ENCODE assay signal across 7 mouse cellular contexts in genomic region chr11:89298285-89299010, GRCm38 (mm10). TPM values are rescaled to one million over a fixed set of nuclear protein-coding genes. Genes with fewer than 3 reads are reported as not detected.
DNase-seq lines count a peak whose midpoint lies in the region; ATAC-seq and TF ChIP-seq lines count a peak whose summit lies in the region.

No protein-coding gene starts in this region.

- peak overlapping the region; percentile 84 for H3K4me2 ChIP-seq in lung, embryonic 14.5 days
- peak overlapping the region; percentile 93 for H3K4me2 ChIP-seq in intestine, embryonic 14.5 days (ENCODE audit: low read length)
- H3K4me2 ChIP-seq in liver, embryonic 16.5 days (ENCODE audit: low read depth, low read length) = peak overlapping the region; percentile 41

- no peaks in the 10 kb centered on the region for H3K36me3 ChIP-seq in lung, embryonic 14.5 days (ENCODE audit: insufficient read depth)
- no peaks in the 10 kb centered on the region for H3K36me3 ChIP-seq in forebrain, embryonic 10.5 days (replicated peaks)
- no peaks in the 10 kb centered on the region for H3K36me3 ChIP-seq in intestine, embryonic 14.5 days (ENCODE audit: control insufficient read depth, insufficient read depth, low read length)
- H3K36me3 ChIP-seq in liver, embryonic 16.5 days (ENCODE audit: control insufficient read depth, insufficient read depth) = no peaks in the 10 kb centered on the region
- no peaks in the 10 kb centered on the region for H3K36me3 ChIP-seq in small intestine, adult 2 months (ENCODE audit: control insufficient read depth, insufficient read depth, low read length)

- H3K9ac ChIP-seq in lung, embryonic 14.5 days = peak overlapping the region; percentile 51
- H3K9ac ChIP-seq in intestine, embryonic 14.5 days (ENCODE audit: low read length) = peak overlapping the region; percentile 20
- H3K9ac ChIP-seq in liver, embryonic 16.5 days (ENCODE audit: low read depth, low read length) = no peak overlapping the region

- peak; percentile 80 for ATAC-seq in lung, embryonic 14.5 days (ENCODE audit: insufficient read depth)
- peak; percentile 61 for ATAC-seq in intestine, embryonic 14.5 days (replicated peaks; ENCODE audit: low FRiP score, low TSS enrichment, low read depth)
- ATAC-seq in liver, embryonic 16.5 days (ENCODE audit: low read depth) = no peak

- H3K4me3 ChIP-seq in lung, embryonic 14.5 days (ENCODE audit: low read depth, low read length) = peak overlapping the region; percentile 57
- peak overlapping the region; percentile 84 for H3K4me3 ChIP-seq in forebrain, embryonic 10.5 days
- H3K4me3 ChIP-seq in intestine, embryonic 14.5 days (ENCODE audit: low read depth, low read length) = peak overlapping the region; percentile 40
- H3K4me3 ChIP-seq in liver, embryonic 16.5 days (ENCODE audit: low read depth, low read length) = peak overlapping the region; percentile 26; the same call in 1 of the 2 replicates
- peak overlapping the region; percentile 14 for H3K4me3 ChIP-seq in small intestine, adult 2 months (ENCODE audit: low read depth, low read length)

- H3K4me1 ChIP-seq in lung, embryonic 14.5 days (ENCODE audit: insufficient read depth) = peaks cover 12% of the 10 kb centered on the region
- H3K4me1 ChIP-seq in forebrain, embryonic 10.5 days = peaks cover 54% of the 10 kb centered on the region
- peaks cover 19% of the 10 kb centered on the region for H3K4me1 ChIP-seq in intestine, embryonic 14.5 days (replicated peaks; ENCODE audit: control insufficient read depth, insufficient read depth, low read length)
- H3K4me1 ChIP-seq in liver, embryonic 16.5 days (ENCODE audit: control insufficient read depth, low read depth, low read length) = no peaks in the 10 kb centered on the region; the same call in 1 of the 2 replicates
- H3K4me1 ChIP-seq in small intestine, adult 2 months (ENCODE audit: control insufficient read depth, insufficient read depth, insufficient read length, low read length) = peaks cover 7% of the 10 kb centered on the region

- H3K27ac ChIP-seq in lung, embryonic 14.5 days (ENCODE audit: low read depth) = peak overlapping the region; percentile 67; the same call in 1 of the 2 replicates
- H3K27ac ChIP-seq in forebrain, embryonic 10.5 days = peak overlapping the region; percentile 95
- peak overlapping the region; percentile 54 for H3K27ac ChIP-seq in intestine, embryonic 14.5 days (ENCODE audit: low read depth)
- H3K27ac ChIP-seq in liver, embryonic 16.5 days (ENCODE audit: low read length) = no peak overlapping the region
- no peak overlapping the region for H3K27ac ChIP-seq in small intestine, adult 2 months (ENCODE audit: insufficient read depth, low read depth, low read length)

- TF ChIP-seq POLR2A in small intestine, adult 2 months (IDR thresholded peaks at IDR 0.05; ENCODE audit: low read depth, low read length) = no peak

- no peaks in the 10 kb centered on the region for H3K9me3 ChIP-seq in lung, embryonic 14.5 days (ENCODE audit: low read depth, low read length)
- H3K9me3 ChIP-seq in forebrain, embryonic 10.5 days = no peaks in the 10 kb centered on the region
- no peaks in the 10 kb centered on the region for H3K9me3 ChIP-seq in intestine, embryonic 14.5 days (ENCODE audit: control insufficient read depth, low read length)
- H3K9me3 ChIP-seq in liver, embryonic 16.5 days (replicated peaks; ENCODE audit: control insufficient read depth, low read length) = no peaks in the 10 kb centered on the region

- WGBS in lung, embryonic 14.5 days = under 1% methylated on average over 42 of the region's 51 CpGs
- under 1% methylated on average over 48 of the region's 51 CpGs for WGBS in forebrain, embryonic 10.5 days
- WGBS in intestine, embryonic 14.5 days = under 1% methylated on average over 51 of the region's 51 CpGs
- 1% methylated on average over 44 of the region's 51 CpGs for WGBS in liver, embryonic 16.5 days (ENCODE audit: insufficient replicate concordance)
- WGBS in small intestine, adult 2 months = 3% methylated on average over 51 of the region's 51 CpGs

- H3K27me3 ChIP-seq in lung, embryonic 14.5 days (ENCODE audit: insufficient read depth, low read length) = peaks cover 27% of the 10 kb centered on the region
- H3K27me3 ChIP-seq in forebrain, embryonic 10.5 days (ENCODE audit: poor library complexity, severe bottlenecking) = peaks cover 64% of the 10 kb centered on the region
- H3K27me3 ChIP-seq in intestine, embryonic 14.5 days (replicated peaks; ENCODE audit: control insufficient read depth, insufficient read depth, low read length) = peaks cover 20% of the 10 kb centered on the region
- peaks cover 67% of the 10 kb centered on the region for H3K27me3 ChIP-seq in liver, embryonic 16.5 days (ENCODE audit: control insufficient read depth, insufficient read depth, low read depth, low read length)
- peaks cover 51% of the 10 kb centered on the region for H3K27me3 ChIP-seq in small intestine, adult 2 months (ENCODE audit: control insufficient read depth, insufficient read depth, low read length)

- peak; percentile 68 for TF ChIP-seq CTCF in lung, embryonic 14.5 days (IDR thresholded peaks at IDR 0.05; ENCODE audit: low read depth)
- TF ChIP-seq CTCF in small intestine, adult 2 months (IDR thresholded peaks at IDR 0.05; ENCODE audit: extremely low read depth, insufficient read length, insufficient replicate concordance, low read depth, low read length) = no peak

- peak; percentile 91 for DNase-seq in lung, embryonic 14.5 days
- DNase-seq in lung, adult 18-20 months = no peak
- DNase-seq in adrenal gland, postnatal 25 days = peak; percentile 46
- DNase-seq in forebrain, embryonic 10.5 days (ENCODE audit: extremely low spot score, low spot score) = peak; percentile 88
- DNase-seq in intestine, embryonic 14.5 days (ENCODE audit: low spot score) = peak; percentile 86

RNA-seq across cellular contexts. Expression of gene Nog, which starts 3.7 kb away (rescaled TPM):
- polyA plus RNA-seq in lung, embryonic 14.5 days (2014; fragmentation: Nextera tagmentation; extraction: Ambion mirVana) = 2.8 and 2.9 TPM in 2 replicates
- total RNA-seq in adrenal gland, postnatal 25 days (2021) = 0.90 TPM in 1 of 2 replicates, not detected in the other
- 3.5 and 3.6 TPM in 2 replicates for polyA plus RNA-seq in forebrain, embryonic 10.5 days (2016; fragmentation: Nextera tagmentation; extraction: Ambion mirVana)
- polyA plus RNA-seq in intestine, embryonic 14.5 days (2014; fragmentation: Nextera tagmentation; extraction: Ambion mirVana) = 3.6 and 4.1 TPM in 2 replicates
- polyA plus RNA-seq in liver, embryonic 16.5 days (2015; fragmentation: Nextera tagmentation; extraction: Ambion mirVana) = not detected in 2 replicates
- polyA plus RNA-seq in small intestine, adult 2 months (2012; rRNA removed) = 2.0 and 2.7 TPM in 2 replicates

Comparison
In these comparisons a context has a peak if more than half of its experiments do, and no peak if none do; other contexts are left out.
1. DNase-seq: peak in lung, embryonic 14.5 days (single experiment), adrenal gland, postnatal 25 days (single experiment), forebrain, embryonic 10.5 days (single experiment) and intestine, embryonic 14.5 days (single experiment); none in lung, adult 18-20 months (0 of 2).
2. H3K27ac ChIP-seq: peak in lung, embryonic 14.5 days (single experiment), forebrain, embryonic 10.5 days (single experiment) and intestine, embryonic 14.5 days (single experiment); none in liver, embryonic 16.5 days (single experiment) and small intestine, adult 2 months (single experiment).
3. H3K4me2 ChIP-seq: peak in every context shown above with its lines; median percentile 93 in intestine, embryonic 14.5 days; 84 in lung, embryonic 14.5 days; 41 in liver, embryonic 16.5 days.
4. H3K4me3 ChIP-seq: peak in every context shown above with its lines; median percentile 84 in forebrain, embryonic 10.5 days; 57 in lung, embryonic 14.5 days; 40 in intestine, embryonic 14.5 days; 26 in liver, embryonic 16.5 days; 14 in small intestine, adult 2 months.